Mouse (Mus musculus) cerebellum, postnatal 25 days (tissue): ENCODE data around the gene Tmem117.
A peak's percentile ranks its signal among the peaks of the same experiment; 100 is the strongest.

Experiments
- DNase-seq, 2 experiments: peaks; one replicate each; pipeline ENCODE4 v3.0.0; 2021; ENCODE audit warnings: mixed read lengths in 2 of 2

Gene Tmem117

DNA sequence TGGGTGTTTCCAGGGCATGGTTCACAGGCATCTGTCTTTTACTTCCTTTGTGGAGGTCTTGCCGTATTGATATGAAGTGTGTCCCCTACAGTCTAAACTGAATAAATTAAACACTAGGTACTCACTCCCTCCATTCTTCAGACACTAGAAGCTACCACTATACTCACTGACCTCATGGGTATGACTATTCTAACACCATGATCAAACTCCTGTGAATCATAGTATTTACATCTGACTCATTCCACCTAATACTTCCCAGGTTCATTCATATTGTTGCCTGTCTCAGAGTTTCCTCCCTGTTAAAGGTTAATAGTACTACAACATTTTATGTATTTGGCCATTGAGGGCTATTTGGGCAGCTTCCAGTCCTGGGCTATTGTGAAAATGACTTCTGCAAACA, 274.2 kb downstream of the Tmem117 start:
- no peak for DNase-seq

DNA sequence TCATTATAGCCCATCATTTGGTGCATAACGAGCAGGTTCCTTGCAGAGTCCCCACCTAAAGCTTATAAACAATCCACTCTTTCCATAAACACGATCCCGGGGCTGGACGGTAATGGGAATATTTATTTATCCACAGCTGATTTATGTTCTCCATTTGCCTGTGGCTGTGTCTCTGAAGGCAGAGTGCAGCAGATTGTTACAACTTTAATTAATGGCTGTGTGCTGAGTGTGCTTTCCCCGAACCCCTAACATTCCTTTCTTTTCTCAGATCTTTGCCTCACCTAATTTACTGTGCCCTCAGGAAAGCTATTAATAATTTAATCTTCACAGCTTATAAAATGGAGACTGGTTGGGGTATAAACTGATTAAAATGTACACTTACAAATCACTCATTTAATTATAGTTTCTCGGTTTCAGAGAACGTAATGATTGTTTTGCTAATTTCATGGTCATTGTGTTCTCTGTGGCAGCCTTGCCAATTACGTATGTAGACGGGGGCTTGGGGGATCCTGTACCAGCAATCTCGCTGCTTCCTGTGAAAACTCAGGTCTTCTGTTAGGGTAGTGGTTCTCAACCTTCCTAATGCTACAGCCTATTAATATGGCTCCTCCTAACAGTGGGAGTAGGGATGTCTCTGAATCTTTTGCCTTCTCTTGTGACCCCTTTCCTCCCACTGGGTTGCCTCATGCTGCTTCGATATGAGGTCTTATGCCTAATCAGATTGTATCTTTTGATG, 275.8 kb downstream of the Tmem117 start:
- DNase-seq, result no peak

DNA sequence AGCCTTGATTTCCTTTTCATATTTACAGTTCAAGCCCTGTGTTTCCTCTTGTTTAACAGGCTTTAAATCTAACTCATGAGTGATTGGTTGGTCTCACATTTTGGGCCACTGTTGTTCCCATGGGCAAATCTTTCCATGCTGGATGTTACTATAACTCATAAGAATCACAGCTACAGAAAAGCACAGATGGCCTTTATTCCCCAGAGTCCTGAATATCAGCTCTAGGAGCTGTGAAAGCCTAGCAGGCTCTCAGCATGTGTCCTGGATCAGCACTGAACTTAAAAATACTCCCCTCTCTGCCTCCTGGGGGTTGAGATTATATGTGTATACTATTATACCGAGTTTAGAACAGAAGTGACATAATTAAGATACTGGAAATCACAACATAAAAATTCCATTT, 292.6 kb downstream of the Tmem117 start:
- peak in 1 of 2 experiments; percentile 20 for DNase-seq

DNA sequence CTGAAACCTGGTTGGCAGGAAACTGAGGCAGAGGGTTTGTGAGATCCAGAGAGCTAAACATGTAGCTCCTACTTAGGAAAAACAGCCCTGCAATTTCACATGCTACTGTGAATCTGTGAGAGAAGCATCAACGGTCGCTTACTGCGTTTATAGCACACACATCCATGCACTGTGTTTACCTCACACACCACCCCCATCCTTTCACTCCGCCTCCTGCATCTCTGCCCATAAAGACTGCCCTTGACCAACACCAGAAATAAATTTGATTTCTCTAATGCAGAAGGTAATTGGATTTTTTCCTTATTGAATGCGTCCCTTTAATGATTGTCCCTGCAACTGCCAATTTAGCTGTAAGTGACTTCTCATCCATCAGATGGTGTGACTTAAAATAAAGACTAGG, 299.0 kb downstream of the Tmem117 start:
- DNase-seq, result no peak

DNA sequence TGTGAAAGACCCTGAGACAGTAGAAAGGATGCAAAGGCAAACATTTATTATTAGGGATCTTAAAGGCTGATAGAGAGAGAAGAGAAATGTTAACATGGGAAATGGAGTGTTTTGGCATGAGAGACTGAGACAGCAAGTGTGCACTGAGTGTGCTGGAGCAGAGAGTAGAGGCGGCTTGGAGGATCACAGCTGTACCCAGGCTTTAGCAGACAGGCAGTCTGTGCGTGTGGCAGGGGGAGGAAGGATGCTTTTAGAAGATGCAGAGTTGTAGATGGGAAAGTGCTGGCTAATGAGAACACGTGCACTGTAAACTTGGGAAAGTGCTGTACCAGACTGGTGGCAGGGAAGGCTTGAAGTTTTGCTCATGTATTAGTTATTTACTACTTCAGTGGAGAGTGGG, 301.7 kb downstream of the Tmem117 start:
- no peak for DNase-seq

DNA sequence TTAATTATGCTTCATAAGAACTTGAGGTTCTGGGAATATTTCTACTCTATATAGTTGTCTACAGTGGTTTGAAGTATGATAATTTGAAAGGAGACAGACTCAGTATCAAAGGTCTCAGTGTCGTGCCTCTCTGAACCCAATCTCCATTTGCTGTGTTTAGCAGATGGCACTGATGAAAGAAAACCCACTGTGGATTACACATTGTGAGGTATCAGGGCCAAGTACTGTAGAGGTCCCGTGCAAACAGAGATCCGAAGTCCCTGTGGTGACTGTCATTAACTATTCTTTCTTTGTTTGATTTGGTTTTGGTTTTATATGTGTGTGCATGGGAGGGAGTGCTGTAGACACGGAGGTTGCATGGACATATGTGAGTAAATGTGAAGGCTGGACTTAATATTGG, 304.0 kb downstream of the Tmem117 start:
- DNase-seq, result no peak

- peak in 1 of 2 experiments; percentile 29 for DNase-seq
These were observed 304.4 kb downstream of the Tmem117 start for GRCm38 (mm10) chr15:94933480-94933879.

GRCm38 (mm10) chr15:94941954-94942353, 312.9 kb downstream of the Tmem117 start:
- DNase-seq, result no peak

- no peak for DNase-seq
These were observed 313.4 kb downstream of the Tmem117 start for GRCm38 (mm10) chr15:94942465-94942864.

GRCm38 (mm10) chr15:94943891-94944290, 314.9 kb downstream of the Tmem117 start:
- no peak for DNase-seq

- no peak for DNase-seq
These were observed 322.5 kb downstream of the Tmem117 start for GRCm38 (mm10) chr15:94951382-94952048.

GRCm38 (mm10) chr15:94956697-94957096, 327.7 kb downstream of the Tmem117 start:
- no peak for DNase-seq

DNA sequence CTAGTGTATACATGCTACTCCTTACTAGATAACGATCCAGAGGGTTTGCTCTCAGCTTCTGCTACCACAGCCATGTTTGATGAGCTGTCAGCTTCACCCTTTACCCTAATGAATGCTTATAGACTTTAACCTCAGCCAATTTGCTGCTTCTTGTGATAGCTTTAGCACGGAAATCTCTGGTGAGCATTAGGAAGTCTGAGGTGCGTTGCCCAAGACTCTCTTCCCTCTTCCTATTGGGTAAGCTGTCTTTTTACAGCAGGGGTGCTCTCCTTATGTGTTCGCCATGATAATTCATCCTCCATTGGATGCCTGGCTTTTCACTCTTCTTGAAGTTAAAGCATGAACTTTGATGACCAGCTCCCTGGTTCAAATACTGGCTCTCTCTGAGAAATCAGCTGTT, 328.2 kb downstream of the Tmem117 start:
- DNase-seq, result no peak

DNA sequence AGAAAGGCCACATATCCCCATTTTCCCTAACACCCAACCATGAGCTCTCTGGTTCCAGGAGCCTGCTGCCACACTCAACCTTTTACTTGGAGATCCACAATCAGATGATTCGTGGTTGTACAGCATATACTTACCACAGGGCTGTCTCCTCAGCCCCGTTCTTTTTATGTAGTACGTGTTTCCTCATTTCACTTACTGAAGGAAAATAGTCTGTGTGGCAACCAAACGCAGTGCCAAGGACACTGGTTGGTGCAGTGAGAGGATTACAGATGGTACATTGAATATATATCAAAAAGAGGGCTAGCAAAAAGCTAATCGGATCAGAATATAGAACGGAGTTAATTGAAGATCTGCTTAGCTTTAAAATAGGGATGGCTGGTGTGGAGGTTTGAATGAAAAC, 338.0 kb downstream of the Tmem117 start:
- no peak for DNase-seq

- DNase-seq, result no peak
These were observed 339.6 kb downstream of the Tmem117 start for GRCm38 (mm10) chr15:94968403-94969180.

DNA sequence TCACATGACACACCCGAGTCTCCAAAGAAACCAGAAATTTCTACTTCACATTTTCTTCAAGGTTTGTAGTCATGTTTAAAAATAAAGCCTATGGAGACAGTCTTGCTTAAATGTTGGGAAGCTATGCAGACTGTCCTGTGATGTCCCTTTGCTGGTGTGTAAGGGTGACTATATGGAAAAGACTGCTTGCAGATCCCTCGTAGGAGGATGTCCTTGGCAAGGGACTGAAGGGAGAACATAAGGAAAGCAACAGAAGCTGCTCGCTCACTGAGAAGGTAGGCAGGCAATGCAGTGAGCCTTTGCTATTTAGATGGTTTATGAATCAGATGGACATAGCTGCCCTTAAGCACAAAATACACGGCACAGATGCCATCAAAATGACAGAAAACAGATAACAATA, 352.8 kb downstream of the Tmem117 start:
- DNase-seq, result no peak

GRCm38 (mm10) chr15:94995352-94995751, 366.3 kb downstream of the Tmem117 start:
- peak; percentile 57 to 67 for DNase-seq

DNA sequence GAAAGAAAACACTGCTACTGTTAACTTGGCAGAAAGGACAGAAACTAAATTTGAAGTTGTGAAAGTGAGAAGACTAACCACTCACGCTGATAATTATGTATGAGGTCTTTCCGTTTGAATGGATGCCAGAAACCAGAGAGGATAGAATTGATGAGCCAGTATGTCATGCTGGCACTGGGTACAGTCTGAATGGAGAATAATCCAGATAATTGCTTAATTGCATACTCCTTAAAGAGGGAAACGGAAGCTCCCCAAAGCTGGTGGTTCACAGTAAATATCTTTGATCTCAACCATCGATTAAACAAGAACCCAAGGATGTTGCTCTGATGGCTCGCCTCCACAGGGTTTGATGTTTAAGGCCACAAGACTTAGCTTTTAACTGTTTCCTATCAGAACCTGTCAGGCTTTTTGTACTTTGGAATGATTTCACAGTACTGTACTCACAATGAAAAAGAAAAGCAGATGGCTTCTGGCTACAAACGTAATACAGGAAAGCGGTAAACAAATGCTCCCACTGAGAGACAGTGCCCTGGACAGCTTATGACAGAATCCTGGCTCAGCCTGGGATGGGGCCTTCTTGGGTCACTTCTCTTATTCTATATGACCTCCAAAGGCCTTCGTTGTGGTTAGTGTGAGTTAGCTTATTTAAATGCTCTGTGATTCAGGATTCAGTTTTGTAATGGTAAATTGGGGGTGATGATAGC, 376.2 kb downstream of the Tmem117 start:
- peak; percentile 39 to 44 for DNase-seq

- no peak for DNase-seq
These were observed 393.2 kb downstream of the Tmem117 start for GRCm38 (mm10) chr15:95022251-95022650.

DNA sequence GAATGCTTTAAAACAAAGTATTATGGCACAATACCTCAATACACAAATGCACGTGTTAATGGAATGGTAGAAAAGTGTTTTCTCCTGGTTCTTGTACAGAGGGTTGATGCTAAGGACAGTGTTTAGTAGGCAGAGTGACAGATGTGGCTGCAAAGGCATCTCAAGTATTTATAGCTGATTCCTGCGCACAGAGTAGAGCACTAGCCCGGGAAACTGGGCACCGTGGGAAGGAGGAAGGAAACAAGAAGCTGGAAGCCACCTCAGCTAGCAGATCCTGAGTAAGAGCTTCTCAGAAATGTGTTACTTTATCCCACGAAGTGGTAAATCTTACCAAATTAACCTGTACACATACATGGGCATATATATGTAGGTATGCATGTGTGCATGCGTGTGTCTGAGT, 395.4 kb downstream of the Tmem117 start:
- no peak for DNase-seq

DNA sequence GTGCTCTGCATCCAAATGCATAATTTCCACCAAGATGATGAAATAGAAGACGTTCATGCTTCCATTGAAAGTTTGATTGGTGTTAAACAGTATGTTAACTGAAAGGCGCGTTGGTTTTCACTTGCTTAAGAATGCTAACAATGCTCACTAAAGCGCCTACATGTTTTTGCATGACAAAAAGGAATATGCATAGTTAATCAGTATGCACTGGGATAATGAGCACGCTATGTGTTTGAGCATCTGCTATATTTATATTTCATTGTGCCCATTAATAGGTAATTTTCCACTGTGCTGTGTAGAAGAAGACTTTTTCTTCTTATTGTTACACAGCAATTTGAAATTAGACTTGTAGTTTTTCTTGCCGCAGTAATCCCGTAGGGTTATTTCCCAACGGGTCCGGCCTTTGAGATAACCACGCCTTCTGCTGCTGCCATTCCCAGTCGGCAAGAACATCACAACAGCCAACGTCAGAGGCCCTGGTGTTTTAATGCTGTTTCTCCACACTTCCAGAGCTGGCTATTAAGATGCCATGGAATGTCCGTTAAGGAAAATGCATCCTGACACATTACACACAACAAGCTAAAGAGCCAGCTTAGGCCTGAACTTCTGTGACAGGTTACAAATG, 399.9 kb downstream of the Tmem117 start:
- DNase-seq, result no peak

GRCm38 (mm10) chr15:95029487-95029875, 400.4 kb downstream of the Tmem117 start:
- DNase-seq, result no peak

DNA sequence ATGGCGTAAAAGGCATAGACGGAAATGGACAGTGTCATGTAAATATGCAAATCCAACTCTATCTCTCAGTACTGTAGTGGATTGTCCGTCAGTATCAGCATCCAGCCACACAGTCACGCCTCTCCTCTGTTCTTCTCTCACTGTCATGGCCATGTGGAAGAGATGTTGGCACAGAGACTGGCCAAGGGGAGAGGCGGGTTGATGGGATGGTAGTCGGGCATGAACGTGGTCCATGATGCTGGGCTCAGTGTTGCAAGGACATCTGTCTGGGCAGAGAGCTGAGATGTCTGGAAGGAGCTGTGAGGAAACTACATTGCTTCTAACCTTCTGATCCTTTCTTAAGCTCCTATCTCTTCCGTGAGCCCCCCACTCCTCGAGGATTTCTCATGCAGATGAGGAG, 413.4 kb downstream of the Tmem117 start:
- DNase-seq, result no peak
